Mouse (Mus musculus): ENCODE data around the gene Fcrls. TPM values are rescaled to one million over a fixed set of nuclear protein-coding genes. Genes with fewer than 3 reads are reported as not detected.

Gene Fcrls
- 10 to 100 TPM in 1 of 2 experiments, 1 to 10 TPM in 1; 8.2 to 10.9 TPM for total RNA-seq (2021)

DNA sequence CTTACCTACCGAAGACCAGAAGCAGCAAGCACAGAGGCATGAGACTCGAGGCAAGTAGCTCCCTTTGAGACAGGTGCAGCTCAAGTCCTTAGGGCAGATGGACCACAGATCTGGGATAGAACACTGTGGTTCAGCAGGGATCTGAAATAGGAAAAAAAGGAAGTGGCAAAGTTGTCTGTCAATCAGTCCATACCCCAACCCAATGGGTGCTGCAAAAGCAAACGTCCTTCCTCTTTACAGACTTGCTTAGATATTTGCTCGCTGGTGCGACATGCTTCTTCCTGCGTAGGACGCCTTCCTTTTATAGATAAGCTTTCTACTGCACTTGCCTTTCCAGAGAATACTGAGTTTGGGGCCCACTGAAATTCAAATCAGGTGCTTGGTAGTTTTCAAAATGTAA lies at the start of gene Fcrls:
TSS of gene Fcrls (minus strand) at position 303 of the 400 bp plus-strand sequence.
- no peak for DNase-seq
- intact Hi-C loops (cut with DNase I) = no loop called here

DNA sequence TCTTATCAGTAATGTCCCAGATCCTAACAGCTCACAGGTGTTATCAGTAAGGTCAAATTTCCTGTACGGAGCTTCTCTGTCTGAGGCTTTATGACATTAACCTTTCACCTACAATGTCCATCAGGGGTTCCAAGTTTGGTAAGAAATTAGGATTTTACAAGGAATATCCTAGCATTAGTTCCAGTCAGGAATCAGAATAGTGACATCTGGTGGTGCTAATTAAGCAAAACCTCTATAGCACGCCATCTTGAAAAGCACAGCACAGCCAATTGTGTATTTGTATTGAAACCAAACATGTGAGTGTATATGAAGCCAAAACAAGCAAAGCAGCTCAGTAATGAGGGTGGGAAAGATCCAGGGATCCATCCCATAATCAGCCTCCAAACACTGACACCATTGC lies 46.4 kb upstream of the Fcrls start:
- no peak for DNase-seq
- intact Hi-C loops (cut with DNase I) = loop anchor here (2.0 to 10.0 kb wide), 2 partner anchors 65 to 275 kb away; no protein-coding TSS in a partner anchor

DNA sequence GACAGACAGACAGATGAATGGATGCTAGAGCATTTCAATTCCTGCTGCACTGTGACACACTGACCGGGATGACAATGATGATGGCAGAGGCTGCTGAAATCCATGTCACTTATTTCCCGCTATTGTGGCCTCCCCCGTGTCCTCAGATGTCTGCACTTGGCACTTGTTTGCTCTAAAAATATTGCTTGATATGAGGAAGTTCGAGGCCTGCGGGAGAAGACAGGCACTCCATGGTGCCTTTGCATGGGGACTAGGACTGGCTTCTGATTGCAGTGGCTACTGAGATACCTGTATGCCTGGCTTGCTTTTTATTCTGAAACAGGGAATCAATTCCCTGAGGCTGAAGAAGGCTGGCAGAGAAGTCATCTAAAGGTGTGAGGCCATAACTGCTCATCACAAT lies 36.4 kb upstream of the Fcrls start:
- intact Hi-C loops (cut with DNase I) = loop anchor here (10.0 kb wide), 1 partner anchor 265 kb away; no protein-coding TSS in a partner anchor
- DNase-seq = no peak

DNA sequence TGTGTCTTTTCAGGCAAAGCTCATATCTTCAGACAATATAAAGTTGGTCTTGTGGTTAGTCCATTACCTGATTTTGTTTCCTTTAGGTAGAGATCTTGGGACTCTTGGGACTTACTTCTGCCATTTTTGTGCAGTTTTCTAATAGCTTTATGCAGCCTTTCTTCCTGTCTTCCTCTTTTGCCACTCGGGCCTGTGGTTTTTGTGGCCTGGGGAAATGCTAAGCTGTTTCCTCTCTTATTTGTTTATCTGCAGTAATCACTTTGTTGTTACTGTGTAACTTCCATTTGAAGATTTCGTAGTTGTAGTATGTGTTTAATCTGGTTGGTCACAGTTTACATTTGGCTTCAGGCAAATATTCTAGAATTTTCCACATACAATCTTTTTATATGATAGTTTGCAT lies 10.8 kb upstream of the Fcrls start:
- DNase-seq = no peak
- intact Hi-C loops (cut with DNase I) = no loop called here

DNA sequence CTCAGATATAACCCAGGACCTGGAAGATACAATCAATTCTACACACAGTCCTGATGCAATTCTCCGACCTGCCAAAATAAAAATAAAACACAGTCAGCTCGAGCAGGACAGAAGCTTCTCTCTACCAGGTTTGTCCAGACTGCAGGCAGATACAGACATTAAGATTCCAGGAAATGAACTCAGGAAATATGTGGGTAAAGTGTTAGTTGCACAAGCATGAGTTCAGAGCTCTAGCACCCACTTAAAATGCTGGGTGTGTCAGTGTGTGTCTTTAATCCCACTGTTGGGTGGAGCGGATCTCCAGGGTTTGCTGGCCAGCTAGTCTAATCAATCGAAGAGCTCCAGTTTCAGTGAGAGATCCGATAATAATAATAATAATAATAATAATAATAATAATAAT lies 3.0 kb upstream of the Fcrls start:
- DNase-seq = no peak
- intact Hi-C loops (cut with DNase I) = no loop called here

DNA sequence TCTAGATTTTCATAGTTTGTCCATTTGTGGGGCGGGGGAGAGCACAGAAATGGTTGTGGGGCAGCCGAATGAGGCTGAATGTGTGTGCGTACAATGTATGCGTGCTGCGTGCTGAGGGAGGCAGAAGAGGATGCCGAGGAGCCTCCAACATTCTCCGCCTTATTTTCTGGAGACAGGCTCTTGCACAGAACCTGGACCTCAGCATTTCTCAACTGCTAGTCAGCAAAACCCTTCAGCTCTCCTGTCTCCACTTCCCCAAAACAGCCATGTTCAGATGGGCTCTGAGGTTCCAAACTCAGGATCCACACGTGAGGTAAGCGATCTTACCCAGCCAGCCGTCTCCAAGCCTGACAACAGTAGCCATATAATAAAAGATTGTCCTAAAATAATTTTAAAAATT lies 8.3 kb downstream of the Fcrls start:
- no peak for DNase-seq
- intact Hi-C loops (cut with DNase I) = no loop called here

DNA sequence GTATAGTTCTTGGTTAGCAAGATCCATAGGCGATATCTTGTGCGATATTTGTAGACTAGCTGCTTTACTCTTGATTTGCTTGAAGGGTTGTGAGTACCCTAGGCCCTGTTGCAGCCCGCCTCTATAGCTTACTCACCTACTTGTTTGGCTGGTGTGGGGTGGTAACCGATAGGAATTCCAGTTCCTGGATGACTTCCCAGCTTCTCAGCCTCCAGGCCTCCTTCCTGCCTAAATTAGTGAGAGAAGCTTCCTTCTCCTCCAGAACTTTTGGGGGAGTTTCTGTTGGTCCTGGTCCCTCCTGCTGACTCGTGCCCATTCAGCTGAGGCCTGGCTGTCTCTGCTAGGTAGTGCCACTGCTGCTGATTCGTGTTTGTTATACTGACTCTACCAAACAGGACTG lies 14.0 kb downstream of the Fcrls start:
- DNase-seq = no peak
- intact Hi-C loops (cut with DNase I) = no loop called here

DNA sequence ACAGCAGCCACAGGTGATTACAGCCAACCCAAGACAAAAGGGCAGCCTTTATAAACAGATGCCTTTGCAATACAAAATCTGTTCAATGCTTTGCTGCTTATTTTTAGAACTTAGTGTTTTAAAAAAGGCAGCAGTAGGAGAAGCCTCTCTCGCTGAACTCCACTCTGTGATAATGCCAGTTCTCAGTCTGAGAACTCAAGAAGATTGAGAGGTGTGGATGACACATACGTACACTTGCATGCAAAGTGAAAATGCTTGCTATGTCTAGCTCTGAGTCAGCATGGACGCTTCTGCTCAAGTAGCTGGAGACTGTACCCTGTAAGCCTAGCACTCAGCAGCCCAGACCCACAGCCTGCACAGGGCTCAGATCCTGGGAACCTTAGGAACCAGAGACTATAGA lies 16.2 kb downstream of the Fcrls start:
- DNase-seq = no peak
- intact Hi-C loops (cut with DNase I) = no loop called here

DNA sequence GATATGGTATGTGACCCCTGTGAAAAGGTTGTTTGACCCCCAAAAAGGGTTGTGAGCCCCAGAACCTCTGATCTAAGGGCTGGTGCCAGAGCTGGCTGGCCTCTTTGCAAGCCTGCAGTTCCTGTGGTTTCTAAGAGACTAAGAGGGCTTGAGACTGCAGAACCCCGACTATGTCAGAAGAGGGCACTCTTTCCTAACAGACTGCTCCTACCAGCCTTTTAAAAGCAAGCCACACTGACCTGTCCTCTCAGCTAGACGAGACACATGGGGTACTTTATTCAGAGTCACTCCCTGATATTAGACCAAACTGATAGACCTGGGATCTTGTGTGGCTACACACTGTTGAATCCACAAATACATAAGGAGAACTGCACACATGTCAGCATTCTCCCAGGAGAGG lies 19.9 kb downstream of the Fcrls start:
- peak; percentile 17 to 27 for DNase-seq
- intact Hi-C loops (cut with DNase I) = loop anchor here (1.0 to 5.0 kb wide), 4 partner anchors 67 to 319 kb away; no protein-coding TSS in a partner anchor

DNA sequence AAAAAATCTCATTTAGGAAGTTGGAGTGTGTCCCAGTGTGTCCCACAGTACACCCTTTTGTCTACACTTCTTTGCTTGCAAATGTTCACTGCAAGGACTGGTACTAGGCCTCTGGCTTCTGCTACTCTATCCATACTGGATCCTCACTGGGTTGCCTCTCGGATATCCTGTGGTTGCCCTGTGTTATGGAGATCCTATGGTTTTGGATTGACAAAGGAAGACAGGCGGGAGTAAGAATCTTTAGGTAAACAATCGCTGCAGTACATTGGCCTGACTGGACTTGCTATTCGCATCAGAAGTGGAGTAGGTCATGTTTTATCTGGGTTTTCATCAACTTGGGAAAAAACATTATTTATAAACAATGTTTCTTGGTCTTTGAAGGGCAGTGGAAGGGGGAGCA lies 22.6 kb downstream of the Fcrls start:
- intact Hi-C loops (cut with DNase I) = loop anchor here (5.0 kb wide), 2 partner anchors 161 to 321 kb away; no protein-coding TSS in a partner anchor
- DNase-seq = no peak

DNA sequence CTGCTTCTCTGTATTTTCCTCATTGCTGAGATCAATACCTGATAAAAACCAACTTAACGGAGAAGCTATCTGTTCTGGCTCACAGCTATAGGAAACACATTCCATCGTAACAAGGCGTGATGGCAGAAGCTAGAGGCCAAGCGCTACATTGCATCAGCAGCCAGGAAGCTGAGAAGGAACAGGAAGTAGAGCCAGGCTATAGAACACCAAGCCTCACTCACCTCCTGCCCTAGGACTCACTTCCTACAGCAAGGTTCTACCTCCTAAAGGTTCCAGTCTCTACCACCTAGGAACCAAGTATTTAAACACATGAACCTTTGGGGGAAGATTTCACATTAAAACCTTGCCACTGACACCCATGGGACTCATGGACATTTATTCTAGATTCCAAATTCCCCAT lies 39.9 kb downstream of the Fcrls start:
- DNase-seq = no peak
- intact Hi-C loops (cut with DNase I) = no loop called here

DNA sequence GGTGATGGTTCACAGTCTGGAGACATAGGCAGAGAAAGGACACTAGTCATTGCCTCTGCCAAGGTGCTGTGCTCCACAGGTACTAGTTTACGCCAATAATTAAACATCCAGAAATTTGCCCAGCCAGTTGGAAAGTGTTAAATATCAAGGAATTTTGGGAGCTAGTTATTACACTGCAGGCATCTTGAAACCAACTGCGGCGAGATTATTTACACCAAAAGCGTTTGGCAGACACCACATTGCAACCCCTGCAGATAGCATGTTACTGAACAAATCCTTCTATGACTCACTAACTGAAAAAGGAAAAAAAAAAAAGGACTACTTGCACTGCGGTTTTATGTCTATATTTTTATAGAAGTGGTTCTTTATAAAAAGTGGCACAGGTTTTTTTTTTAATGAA lies 41.2 kb downstream of the Fcrls start:
- DNase-seq = no peak
- intact Hi-C loops (cut with DNase I) = no loop called here

DNA sequence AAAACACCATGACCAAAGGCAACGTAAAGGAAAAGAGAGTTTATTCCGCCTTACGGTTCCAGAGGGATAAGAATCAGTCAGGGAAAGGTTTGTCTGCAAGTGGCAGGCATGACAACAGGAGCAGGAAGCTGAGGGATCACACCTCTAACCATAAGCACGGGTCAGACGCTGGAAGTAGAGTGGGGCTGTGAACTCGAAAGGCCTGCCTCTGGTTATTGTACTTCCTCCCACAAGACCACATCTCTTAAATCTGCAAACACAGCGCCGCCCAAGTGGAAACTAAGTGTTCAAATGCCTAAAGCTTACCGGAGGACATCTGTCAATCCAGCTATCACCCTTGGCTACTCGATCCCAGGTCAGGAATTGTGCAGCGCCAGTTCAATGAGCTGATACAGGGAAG lies 48.4 kb downstream of the Fcrls start:
- no peak for DNase-seq
- intact Hi-C loops (cut with DNase I) = no loop called here

DNA sequence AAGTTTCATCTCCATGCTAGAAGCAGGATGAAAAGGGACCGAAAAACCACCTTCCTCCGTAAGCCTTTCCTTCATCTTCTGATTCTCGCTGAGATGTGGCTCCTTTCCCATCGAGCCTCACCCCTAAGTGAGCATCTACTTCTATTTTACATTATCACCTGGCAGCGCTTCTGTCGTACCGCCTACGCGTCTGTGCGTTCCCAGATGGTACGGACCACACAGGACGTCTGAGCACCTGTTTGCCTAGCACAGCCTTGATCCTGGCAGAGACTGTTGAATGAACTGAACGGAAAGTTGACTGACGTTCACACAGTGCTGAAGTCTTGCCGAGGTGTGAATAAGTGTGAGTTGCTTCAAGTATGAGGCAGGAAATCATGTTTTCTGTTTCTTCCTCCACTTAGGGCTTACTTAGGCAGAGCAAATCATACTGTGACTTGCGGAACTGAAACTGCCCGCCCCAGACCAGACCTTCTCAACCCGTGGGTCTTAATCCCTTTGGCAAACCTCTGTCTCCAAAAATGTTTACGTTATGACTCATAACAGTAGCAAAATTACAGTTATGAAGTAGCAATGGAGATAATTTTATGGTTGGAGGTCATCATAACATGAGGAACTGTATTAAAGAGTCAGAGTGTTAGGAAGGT lies 49.2 kb downstream of the Fcrls start:
- DNase-seq = no peak
- intact Hi-C loops (cut with DNase I) = no loop called here

DNA sequence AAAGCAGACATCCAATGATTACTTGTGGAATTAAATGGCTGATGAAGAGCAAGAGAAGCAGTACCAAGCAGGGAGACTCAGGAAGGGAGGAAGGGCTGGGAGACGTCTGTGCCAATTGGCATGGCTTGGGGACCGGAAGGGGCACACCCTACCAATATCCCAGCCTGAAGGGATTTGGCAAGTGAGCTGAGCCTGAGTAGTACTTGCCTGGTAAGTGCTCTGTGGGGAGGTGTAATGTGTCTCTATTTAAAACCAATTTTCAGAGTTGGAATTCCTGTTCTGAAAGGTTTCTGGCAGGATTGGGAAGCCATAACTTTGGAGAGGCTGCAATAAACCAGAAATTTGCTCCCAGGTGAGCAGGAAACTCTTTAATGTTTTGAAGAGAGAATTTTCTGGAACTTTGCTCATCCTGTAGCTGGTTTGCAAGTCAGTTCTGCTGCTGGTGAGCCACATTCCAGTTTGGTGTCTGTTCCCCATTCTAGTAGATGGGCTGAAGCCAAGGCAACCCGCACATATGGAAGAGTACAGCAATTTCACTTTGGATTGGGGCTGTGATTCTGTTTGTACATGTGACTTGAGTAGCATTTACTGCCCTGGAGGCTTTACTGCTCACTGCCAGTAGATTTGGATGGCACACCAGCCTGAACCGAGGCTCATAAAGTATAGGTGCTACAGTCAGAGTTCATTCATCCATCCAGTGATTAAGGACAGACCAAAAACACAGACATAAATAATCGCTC lies 57.0 kb downstream of the Fcrls start:
- no peak for DNase-seq

More for the DNA sequence above, 57.0 kb downstream of the Fcrls start:
- intact Hi-C loops (cut with DNase I) = no loop called here

Other genes starting within 250 kb of the Fcrls start
- gene Kirrel, start 89.0 kb downstream of the Fcrls start, total RNA-seq (2021) = 1 to 10 TPM; 6.8 to 7.6 TPM
- gene Cd5l, start 94.1 kb upstream of the Fcrls start, total RNA-seq (2021) = 1 to 10 TPM in 1 of 2 experiments, under 1 TPM in 1; 0.54 to 1.1 TPM
- under 1 TPM in 1 of 2 experiments, not detected in 1; 0.31 TPM for gene Fcrl1, start 112.6 kb upstream of the Fcrls start, total RNA-seq (2021)
- not detected for gene Fcrl5, start 172.0 kb upstream of the Fcrls start, total RNA-seq (2021)

All from heart, postnatal 36 days (tissue).